Mouse (Mus musculus) heart, postnatal 0 days (tissue): ENCODE data around the gene Ankmy2.

Experiments used
- CTCF ChIP-seq: IDR thresholded peaks from 2 replicates; pipeline ENCODE4 v1.5.1; 2016; ENCODE audit warnings: antibody characterized with exemption, control low read depth, low read depth
- EP300 ChIP-seq: IDR thresholded peaks from 2 replicates; pipeline ENCODE4 v1.6.1; 2016; ENCODE audit warnings: antibody characterized with exemption, low read depth

DNA sequence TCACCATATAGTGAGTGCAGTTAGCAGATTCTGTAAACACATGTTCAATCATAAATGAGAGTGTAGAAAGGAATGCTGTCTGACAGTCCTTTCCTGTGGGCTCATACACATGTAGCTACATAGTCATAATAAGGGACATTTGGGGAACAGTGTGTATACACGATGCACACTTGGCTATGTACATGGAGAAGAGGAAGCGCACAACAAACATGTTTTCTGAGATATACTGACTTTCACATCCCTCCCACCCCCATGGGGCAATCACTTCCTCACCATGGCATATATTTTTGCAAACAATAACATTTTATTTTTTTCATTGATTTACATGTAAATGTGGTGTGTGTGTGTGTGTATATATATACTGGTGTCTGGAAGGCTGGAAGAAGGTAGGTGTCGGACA is 37.7 kb upstream of the Ankmy2 start:
- TF ChIP-seq CTCF (no peak), EP300 (no peak)
